Mouse (Mus musculus) left cerebral cortex, adult 11 months (tissue): Measurements from ENCODE around the gene Npdc1.

Experiments used
- DNase-seq: peaks from one replicate; pipeline ENCODE4 v3.0.0; 2022; ENCODE audit warnings: low spot score

The Npdc1 gene

GRCm38 (mm10) chr2:25430395-25431233 is 31.5 kb downstream of the Npdc1 start:
- peak; percentile 58 for DNase-seq

- DNase-seq = no peak
These were observed 32.2 kb downstream of the Npdc1 start for GRCm38 (mm10) chr2:25431308-25431855.

DNA sequence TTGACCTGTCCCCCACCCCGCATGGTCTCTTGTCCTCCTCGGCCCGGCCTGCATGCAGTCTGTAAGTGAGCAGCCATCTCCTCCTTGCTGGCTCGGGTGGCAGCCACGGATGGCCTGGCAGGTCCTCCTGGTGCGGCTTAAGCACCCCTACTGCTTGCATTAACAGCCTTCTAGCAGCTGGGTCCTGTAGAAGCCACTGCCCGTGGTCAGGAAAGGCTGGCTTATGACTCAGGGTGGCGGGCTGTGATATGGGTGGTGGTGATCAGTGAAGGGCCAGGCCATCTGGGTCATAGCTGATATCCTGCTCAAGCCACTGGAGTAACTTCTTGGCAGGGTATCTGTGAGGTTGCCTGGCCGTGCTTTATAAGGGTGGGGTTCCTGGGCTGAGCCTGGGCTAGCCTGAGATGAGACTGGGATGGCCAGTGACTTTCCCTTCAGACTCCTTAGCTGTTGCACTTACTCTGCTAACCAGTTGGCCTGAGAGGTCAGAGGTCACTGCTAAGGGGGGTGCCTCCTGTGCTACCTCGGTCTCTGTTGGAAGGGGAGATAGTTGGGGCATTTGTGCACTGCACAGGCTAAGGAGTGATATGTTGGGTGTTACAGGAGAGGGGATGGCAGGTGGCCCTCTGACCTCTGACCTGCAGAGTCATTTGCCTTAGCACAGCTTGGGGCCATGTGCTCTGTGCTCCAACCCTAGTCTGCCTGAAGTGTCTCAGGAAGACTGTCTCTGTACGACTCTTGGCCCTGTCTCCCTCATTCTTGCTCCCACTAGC is 33.4 kb downstream of the Npdc1 start:
- no peak for DNase-seq

DNA sequence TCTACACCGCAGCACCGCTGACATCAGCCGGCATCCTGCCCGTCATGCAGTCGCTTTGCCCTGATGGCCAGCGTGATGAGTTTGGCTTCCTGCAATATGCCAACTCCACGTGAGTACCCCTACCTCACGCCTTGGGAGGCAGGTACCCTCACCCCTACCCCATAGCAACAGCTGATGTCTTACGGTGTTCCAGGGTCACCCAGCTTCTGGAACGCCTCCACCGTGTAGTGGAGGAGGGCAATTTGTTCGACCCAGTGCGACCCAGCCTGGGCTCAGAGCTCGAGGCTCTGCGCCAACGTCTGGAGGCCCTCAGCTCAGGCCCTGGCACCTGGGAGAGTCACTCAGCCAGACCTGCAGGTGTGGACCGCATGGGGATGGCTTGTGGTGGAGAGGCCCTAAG is 34.0 kb downstream of the Npdc1 start:
- no peak for DNase-seq

- DNase-seq = no peak
These were observed 35.1 kb downstream of the Npdc1 start for GRCm38 (mm10) chr2:25434292-25434691.

DNA sequence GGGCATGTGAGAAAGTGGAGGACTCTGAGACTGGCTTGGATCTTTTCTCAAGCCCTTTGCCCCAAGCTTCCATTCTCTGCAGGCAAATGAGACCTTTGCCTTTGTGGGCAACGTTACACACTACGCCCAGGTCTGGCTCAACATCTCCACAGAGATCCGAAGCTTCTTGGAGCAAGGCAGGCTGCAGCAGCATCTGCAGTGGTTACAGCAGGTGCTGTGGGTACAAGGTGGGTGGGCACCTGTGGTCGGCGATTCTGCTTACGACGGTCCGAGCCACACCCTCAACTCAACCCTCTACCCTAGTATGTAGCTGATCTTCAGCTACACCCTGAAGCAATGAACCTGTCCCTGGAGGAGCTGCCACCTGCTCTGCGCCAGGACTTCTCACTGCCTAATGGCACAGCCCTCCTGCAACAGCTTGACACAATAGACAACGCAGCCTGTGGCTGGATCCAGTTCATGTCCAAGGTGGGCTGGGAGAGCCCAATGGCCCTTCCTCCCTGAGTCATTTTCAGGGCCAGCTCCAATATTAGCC is 37.2 kb downstream of the Npdc1 start:
- DNase-seq = no peak

DNA sequence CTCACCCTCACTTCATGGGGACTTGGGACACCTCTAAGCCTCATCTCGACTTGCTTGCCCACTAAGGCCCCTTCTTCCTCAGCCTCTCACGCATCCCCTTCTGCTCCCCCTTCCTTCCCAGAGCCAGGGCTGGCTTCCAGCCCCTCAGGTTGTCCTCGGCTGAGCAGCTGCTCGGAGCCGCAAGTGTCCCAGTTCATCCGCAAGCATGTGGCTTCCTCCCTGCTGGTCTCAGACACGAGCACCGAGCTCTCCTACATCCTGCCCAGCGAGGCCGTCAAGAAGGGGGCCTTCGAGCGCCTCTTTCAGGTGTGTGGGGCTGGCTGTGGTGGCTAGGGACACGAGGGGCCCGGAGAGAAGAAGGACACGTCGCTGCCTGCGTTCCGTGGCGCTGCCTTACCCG is 41.9 kb downstream of the Npdc1 start:
- DNase-seq = no peak

GRCm38 (mm10) chr2:25442682-25443081 is 43.5 kb downstream of the Npdc1 start:
- no peak for DNase-seq

- DNase-seq = no peak
These were observed 51.9 kb downstream of the Npdc1 start for GRCm38 (mm10) chr2:25450853-25451647.

DNA sequence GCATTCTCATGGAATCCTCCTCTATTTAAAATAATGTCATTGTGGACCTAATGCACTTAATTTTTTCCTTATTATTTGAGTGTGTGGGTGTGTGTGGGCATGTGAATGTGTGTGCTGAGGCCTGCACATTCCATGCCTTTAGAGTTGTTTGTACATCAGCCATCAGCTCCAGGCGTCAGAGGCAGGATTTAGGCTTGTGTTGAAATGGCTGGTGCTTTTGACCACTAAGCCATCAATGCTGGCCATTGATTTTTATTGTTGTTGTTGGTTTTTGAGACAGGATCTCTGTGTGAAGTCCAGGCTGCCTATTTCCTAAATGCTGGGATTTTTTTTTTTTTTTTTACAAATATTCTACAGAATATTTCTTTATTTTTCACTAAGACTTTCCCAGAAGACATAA is 53.8 kb downstream of the Npdc1 start:
- DNase-seq = no peak

DNA sequence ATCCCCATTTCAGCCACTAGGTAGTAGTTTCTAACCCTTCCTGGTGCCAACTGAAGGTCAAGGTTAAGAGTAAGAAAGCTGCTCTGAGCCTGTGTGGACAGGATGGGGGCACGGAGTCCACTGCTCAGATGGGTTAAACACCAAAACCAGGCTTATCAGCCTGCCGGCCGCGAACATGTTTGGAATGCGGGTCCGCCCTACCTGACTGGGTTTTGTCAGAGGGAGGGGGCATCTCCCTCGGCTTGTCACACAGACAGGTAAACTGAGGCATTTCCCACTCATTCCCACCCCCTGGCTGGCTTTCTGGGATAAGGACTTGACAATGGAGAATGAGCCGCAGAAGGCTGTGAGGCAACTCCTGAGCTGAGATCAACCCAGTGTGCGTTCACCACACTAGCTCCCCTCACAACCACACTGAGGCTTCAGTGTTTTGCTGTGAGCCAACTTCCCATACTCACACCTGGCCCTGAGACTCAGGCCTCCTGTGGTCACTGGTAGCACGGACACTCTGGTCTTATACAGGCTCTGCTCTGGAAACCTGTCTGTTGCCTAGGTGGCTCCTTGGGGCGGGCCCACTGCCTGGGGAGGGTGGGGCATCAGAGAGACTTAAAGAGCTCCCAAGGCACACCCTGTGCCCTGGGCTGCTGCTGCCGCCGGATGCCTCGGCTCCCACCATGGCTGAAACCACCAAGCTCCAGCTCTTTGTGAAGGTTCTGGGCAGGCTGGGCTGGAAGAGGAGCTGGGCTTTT is 57.2 kb downstream of the Npdc1 start, which contains the start of gene Clic3:
Clic3 (plus strand) TSS at position 634 of the 749 bp plus-strand sequence.
- no peak for DNase-seq

DNA sequence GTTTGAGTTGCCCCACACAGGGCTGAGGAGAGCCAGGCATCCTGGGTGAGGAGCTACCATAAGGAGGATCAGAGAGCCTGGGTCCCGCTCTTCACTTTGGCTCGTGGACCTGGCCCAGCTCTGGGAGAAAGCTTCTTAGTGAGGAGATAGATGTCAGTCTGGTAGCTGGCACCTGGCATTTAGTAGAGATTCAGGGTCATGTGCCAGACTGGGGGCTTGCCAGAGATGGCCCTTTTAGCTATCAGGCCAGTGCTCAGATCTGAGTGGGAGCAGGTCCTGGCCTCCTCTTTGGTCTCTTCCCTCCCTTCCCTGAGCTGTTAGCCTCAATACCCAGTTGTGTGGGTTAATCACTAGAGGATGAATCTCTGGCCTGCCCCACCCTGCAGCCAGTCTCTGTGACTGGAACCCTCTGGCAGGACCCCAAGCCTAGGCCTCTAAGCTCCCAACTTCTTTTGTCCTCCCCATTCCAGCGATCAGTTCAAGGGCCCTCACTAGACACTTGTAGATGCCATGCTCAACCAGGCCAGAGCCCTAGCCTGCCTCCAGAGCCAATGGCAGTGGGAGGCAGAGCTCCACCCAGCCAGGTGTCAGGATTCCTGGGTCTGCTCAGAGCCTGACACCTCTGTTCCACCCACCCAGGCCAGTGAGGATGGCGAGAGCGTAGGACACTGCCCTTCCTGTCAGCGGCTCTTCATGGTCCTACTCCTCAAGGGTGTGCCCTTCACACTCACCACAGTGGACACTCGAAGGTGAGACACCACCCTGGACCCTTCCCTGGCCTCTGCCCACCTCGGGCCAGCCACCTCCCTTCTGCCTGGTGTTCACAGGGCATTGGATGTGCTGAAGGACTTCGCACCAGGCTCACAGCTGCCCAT is 58.1 kb downstream of the Npdc1 start:
- no peak for DNase-seq

GRCm38 (mm10) chr2:25458911-25459310 is 59.8 kb downstream of the Npdc1 start:
- DNase-seq = no peak
